Mouse (Mus musculus): ENCODE data around the gene Olfr1360.
A peak's percentile ranks its signal among the peaks of the same experiment; 100 is the strongest.
"Not testable (repeated sequence)": the region's sequence is repeated elsewhere in the genome, so short reads cannot be mapped to it uniquely, and the experiment has no call there.

The Olfr1360 gene

DNA sequence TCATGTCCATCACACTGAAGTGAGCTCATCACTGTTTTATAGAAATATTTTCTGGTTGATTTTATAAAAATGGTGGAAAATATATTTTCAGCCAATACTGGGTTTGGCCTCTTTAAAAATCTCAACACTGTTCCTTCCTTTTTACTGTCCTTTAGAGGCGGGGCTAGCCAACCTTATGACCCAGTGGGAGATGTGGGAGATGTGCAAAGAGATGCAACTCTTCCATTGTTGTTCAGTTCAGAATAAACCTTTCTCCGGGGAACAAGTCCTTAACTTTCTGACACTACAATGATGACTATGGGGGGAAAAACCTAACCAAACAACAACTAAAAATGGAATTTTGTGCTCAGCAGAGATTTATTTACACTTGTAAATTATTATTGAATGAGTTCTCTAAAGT lies at the start of gene Olfr1360:
Olfr1360 (minus strand) TSS at position 101 of the 400 bp plus-strand sequence.
- no peak for DNase-seq (ENCODE audit: low spot score)

DNA sequence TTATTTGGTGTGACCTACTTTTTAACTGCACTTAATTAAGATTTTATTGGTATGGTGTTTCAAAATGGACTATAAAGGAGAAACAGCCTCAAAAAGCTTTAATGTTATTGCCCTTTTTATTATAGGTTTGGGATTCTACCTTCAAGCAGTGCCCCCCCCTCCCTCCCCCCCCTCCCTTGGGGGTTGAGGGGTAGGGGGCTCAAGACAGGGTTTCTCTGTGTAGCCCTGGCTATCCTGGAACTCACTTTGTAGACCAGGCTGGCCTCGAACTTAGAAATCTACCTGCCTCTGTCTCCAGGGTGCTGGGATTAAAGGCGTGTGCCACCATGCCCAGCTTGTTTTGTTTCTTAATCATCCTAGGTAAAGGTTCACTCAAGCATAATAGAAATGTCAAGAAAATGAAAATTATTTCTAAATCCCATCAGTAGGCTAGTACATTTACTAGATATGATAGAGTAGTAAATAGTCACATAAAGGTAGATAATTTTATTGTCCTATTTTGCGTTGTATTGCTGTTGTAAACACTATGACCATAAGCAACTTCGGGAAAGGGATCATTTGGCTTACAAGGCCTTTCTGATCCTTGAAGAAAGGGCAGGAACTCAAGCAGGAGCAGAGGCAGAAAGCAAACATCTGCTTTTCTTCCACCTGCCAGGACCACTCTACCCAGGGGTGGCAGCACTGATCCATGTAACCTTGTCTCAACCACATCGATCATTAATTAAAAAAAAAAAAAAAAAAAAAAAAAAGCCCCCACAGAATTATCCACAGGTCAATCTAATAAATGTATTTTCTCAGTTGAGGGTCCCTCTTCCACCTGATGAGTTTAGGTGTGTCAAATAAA lies 46.0 kb upstream of the Olfr1360 start:
- DNase-seq (ENCODE audit: low spot score) = no peak

DNA sequence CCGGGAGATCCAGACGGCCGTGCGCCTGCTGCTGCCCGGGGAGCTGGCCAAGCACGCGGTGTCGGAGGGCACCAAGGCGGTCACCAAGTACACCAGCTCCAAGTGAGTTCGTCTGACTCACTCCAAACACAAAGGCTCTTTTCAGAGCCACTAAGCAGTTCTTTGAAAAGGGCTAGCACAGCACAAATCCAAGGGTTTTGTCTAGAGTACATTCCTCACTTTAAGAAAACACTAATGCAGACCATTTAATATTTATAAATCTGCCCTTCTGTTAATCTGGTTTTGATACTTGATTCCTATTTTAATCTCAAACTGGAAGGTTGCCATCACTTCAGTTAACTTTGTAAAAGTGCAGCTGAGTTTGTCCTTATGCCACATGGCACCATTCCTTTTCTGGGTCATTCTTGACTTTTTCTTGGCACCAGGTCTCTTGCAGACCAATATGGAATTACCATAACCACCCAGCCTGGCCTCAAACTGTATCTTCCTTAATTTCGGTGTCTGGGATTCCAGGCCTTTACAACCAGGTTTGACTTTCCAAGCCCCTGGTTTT lies 45.2 kb upstream of the Olfr1360 start:
- no peak for DNase-seq (ENCODE audit: low spot score)

GRCm38 (mm10) chr13:21721757-21722372 lies 44.7 kb upstream of the Olfr1360 start, which contains the start of gene Hist1h2bm:
TSS of gene Hist1h2bm (plus strand) at chr13:21722044.
- not testable (repeated sequence) for DNase-seq (ENCODE audit: low spot score)

GRCm38 (mm10) chr13:21721107-21721756 lies 44.0 kb upstream of the Olfr1360 start:
- not testable (repeated sequence) for DNase-seq (ENCODE audit: low spot score)

DNA sequence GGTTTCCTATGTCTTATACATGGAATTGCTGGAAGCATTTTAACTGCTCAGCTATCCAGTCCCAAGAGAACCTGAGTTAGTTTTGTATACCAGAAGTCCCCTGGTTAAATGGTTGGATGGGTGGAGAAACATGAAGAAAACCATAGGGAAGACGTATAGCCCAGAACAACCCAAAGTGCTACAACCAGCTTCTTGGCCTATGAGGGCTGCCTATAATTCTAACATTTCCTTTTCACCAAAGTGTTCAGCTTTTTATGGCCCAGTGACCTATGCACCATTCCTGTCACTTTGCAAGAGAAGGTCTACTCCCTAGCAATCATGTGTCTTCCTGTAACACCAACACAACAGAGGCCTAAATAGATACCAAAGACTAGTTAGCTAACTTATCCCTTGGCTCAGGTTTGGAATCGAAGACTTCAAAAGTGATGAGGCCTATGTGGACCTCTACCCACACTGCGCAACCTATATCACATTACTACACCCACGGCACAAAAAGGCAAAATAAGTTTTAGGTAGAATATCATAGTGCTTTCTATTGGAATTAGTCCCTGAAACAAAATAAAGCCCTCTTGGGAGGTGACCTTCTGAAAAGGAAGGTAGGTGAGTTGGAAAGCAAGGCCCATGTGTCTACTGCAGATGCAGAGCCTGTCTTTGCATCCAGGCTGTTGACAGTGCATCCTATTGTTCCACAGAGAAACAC lies 41.3 kb upstream of the Olfr1360 start:
- DNase-seq (ENCODE audit: low spot score) = no peak

DNA sequence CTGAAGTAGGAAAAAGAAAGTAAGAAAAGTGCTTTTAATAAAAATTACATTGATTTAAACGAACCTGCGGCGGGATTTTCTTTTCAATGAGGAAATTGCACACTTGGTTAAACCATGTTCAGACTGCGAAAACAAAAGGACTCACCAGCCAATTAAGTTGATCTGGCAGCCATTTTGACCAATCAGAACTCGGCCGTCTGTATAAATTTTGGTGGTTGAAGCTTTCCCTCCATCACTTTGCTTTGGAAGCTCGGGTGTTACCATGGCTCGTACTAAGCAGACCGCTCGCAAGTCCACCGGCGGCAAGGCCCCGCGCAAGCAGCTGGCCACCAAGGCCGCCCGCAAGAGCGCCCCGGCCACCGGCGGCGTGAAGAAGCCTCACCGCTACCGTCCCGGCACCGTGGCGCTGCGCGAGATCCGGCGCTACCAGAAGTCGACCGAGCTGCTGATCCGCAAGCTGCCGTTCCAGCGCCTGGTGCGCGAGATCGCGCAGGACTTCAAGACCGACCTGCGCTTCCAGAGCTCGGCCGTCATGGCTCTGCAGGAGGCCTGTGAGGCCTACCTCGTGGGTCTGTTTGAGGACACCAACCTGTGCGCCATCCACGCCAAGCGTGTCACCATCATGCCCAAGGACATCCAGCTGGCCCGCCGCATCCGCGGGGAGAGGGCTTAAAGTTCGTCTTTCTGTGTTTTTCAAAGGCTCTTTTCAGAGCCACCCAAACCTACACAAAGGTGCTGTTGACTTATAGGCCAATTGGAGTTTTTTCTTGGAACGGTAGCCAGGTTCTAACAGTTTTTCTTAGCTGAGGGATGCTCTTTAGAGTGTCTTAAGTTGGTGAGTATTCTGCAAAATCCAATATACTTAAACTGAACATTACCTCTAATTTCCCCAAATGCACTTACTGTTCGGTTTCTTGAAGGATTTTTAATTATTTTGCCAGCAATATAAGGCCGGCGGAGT lies 40.5 kb upstream of the Olfr1360 start, which contains the start of gene Hist1h3h:
Hist1h3h (plus strand) TSS at position 263 of the 961 bp plus-strand sequence.
- not testable (repeated sequence) for DNase-seq (ENCODE audit: low spot score)

DNA sequence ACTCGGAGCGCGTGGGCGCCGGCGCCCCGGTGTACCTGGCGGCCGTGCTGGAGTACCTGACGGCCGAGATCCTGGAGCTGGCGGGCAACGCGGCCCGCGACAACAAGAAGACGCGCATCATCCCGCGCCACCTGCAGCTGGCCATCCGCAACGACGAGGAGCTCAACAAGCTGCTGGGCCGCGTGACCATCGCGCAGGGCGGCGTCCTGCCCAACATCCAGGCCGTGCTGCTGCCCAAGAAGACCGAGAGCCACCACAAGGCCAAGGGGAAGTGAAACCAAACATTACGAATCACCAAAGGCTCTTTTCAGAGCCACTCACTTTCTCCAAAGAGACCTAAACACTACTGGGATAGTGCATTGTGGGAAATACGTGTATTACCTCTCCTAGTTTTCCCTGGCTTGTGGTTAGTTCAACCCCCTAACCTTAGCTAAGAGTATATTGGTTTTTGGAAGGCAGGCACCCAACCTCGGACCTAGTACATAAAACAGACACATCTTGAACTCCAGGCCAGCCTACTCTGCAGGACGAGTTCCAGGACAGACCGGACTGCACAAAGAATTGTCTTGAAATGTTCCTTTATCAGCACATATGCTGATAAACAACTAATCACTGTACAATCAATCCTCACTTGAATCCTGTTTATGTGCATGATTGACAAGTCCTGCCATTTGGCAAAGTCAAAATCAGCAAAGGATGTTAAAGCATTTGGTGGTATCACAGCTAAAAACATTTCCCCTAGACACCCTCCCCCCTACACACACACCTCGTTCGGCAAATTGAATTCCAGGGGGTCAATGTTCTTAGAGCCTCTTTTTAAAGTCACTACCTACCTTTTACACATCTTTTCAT lies 39.6 kb upstream of the Olfr1360 start:
- not testable (repeated sequence) for DNase-seq (ENCODE audit: low spot score)

- DNase-seq (ENCODE audit: low spot score) = not testable (repeated sequence)
Measured at GRCm38 (mm10) chr13:21715864-21716539, 38.8 kb upstream of the Olfr1360 start, which contains the start of the genes Hist1h2bl and Hist1h2ai. TSS of gene Hist1h2bl (minus strand) at chr13:21716143. TSS of gene Hist1h2ai (plus strand) at chr13:21716422.

- DNase-seq (ENCODE audit: low spot score) = no peak
Measured at GRCm38 (mm10) chr13:21715131-21715863, 38.1 kb upstream of the Olfr1360 start.

GRCm38 (mm10) chr13:21714725-21715124 lies 37.5 kb upstream of the Olfr1360 start:
- DNase-seq (ENCODE audit: low spot score) = no peak

GRCm38 (mm10) chr13:21711698-21712097 lies 34.5 kb upstream of the Olfr1360 start:
- DNase-seq (ENCODE audit: low spot score) = no peak

DNA sequence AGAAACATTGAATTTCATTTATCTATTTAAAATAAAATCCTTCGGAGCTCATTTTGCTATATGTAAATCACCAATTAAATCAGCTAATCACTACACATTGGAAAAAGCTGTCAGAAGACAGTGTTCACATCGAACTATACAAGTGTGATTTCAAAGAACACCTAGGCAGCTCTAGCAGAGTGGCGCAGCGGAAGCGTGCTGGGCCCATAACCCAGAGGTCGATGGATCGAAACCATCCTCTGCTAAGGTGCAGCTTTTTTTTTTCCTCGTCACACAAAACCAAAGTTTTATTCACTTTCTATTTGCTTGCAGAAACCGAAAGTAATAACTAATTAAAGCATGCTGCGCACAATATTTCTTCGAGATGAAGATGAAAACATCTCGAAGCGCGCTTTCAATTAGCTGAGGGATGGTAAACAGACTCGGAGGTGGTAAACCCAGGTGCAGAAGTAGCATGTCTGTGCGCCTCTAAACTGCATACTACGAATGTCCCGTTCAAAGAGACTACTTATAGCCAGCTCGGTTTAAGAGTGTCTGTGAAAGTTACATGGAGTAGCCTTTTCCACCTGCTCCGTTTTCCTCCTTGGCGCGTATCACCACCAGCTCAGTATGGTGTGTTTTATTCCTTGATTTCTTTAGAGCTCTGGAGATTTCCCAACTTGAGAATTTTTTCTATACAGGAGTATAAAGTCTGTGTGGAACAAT lies 33.8 kb upstream of the Olfr1360 start:
- DNase-seq (ENCODE audit: low spot score) = no peak

GRCm38 (mm10) chr13:21710031-21710711 lies 33.0 kb upstream of the Olfr1360 start:
- DNase-seq (ENCODE audit: low spot score) = peak; percentile 60

DNA sequence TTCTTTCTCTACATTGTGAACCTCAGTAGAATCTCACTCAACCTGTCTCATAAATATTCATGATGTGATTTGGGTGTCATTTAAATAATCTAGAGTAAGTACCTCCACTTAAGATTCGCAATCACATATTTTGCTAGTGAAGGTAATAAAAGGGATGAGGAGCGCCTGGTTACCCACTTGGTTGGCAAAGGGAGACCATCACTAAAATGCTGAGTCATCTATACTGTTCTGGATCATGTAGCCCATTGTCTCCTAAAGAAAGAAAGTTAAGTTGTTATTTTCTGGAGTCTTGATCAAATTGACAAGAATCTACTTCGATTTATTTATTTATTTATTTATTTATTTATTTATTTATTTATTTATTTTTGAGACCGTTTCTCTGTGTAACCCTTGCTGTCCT lies 29.5 kb upstream of the Olfr1360 start:
- no peak for DNase-seq (ENCODE audit: low spot score)

GRCm38 (mm10) chr13:21697811-21698210 lies 20.6 kb upstream of the Olfr1360 start, which contains the start of gene Olfr1359:
TSS of gene Olfr1359 (plus strand) at chr13:21698111.
- DNase-seq (ENCODE audit: low spot score) = no peak

DNA sequence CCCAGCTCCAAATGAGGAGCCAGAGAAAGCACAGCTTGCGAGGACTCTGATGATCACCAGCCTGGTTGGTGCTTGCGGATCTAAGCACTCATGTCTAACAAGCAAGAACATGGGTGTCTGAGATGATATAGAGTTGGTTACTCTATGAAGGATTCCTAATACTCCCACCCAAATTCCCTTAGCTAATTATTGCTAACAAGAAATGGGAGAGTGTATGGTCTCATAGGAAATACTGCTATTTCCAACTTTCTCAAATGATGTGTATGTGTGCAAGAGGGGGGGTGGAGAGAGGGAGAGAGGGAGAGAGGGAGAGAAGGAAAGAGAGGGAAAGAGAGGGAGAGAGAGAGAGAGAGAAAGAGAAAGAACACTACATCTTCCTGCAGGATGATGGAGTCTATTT lies 13.9 kb downstream of the Olfr1360 start, which contains the start of gene Olfr1361:
Olfr1361 (minus strand) TSS at position 101 of the 400 bp plus-strand sequence.
- DNase-seq (ENCODE audit: low spot score) = no peak
